Mouse (Mus musculus) intestine, embryonic 16.5 days (tissue): Measurements from ENCODE around the gene Gm49661. TPM values are rescaled to one million over a fixed set of nuclear protein-coding genes. Genes with fewer than 3 reads are reported as not detected.

Source experiments
- ATAC-seq: fragments of 200-750 bp; cut with Nextera tagmentation; 2 replicates; pipeline ENCODE4 v1.8.0; 2017; ENCODE audit warnings: moderate TSS enrichment, moderate library complexity
- H3K27ac ChIP-seq: fragments of 300-500 bp; sonication (generic); 2 replicates; pipeline ENCODE4 v1.5.1; 2014; ENCODE audit warnings: mild to moderate bottlenecking, low read length
- H3K27me3 ChIP-seq: fragments of 300-500 bp; sonication (generic); replicated peaks from 2 replicates; pipeline ENCODE4 v1.6.1; 2014; ENCODE audit warnings: low read length, control low read depth, mixed read lengths; ENCODE audit not compliant: control insufficient read depth, insufficient read depth
- H3K36me3 ChIP-seq: fragments of 300-500 bp; sonication (generic); 2 replicates; pipeline ENCODE4 v1.6.1; 2014; ENCODE audit warnings: low read length, control low read depth; ENCODE audit not compliant: control insufficient read depth, insufficient read depth
- H3K4me1 ChIP-seq: fragments of 300-500 bp; sonication (generic); 2 replicates; pipeline ENCODE4 v1.6.1; 2014; ENCODE audit warnings: low read length, control low read depth, mixed read lengths; ENCODE audit not compliant: control insufficient read depth, insufficient read depth
- H3K4me2 ChIP-seq: fragments of 300-500 bp; sonication (generic); 2 replicates; pipeline ENCODE4 v1.6.1; 2014; ENCODE audit warnings: low read depth, low read length, control low read depth
- H3K4me3 ChIP-seq: fragments of 300-500 bp; sonication (generic); 2 replicates; pipeline ENCODE4 v1.5.1; 2014; ENCODE audit warnings: mild to moderate bottlenecking, low read length
- H3K9ac ChIP-seq: fragments of 300-500 bp; sonication (generic); 2 replicates; pipeline ENCODE4 v1.6.1; 2014; ENCODE audit warnings: low read depth, low read length
- H3K9me3 ChIP-seq: fragments of 300-500 bp; sonication (generic); 2 replicates; pipeline ENCODE4 v1.6.1; 2016; ENCODE audit warnings: low read length, control low read depth; ENCODE audit not compliant: control insufficient read depth
- WGBS: fragments of 180-500 bp; shearing (Covaris S2); extraction: QIAGEN DNeasy Blood & Tissue Kit; methylation state at CpG from one replicate; pipeline ENCODE4 v1.1.7; 2014; 5-methylcytosine and 5-hydroxymethylcytosine counted together
- polyA plus RNA-seq: library from polyadenylated mRNA; unstranded; fragments of >200 nt; fragmentation: Nextera tagmentation; extraction: Ambion mirVana; gene quantifications from 2 replicates; pipeline ENCODE4 v1.2.1, GENCODE M21; 2015

Gm49661 gene
- polyA plus RNA-seq, 1 experiment from 2014 or later: not detected

GRCm38 (mm10) chr8:84944478-84945160 lies 24.6 kb downstream of the Gm49661 start:
- no peak overlapping the region for H3K9ac ChIP-seq
- peak overlapping the region; percentile 15; the same call in 1 of the 2 replicates for H3K4me3 ChIP-seq
- peak; percentile 73 for ATAC-seq
- peak overlapping the region; percentile 35 for H3K4me2 ChIP-seq
- H3K9me3 ChIP-seq: no peaks in the 10 kb centered on the region
- H3K27me3 ChIP-seq: peaks cover 48% of the 10 kb centered on the region
- peaks cover 13% of the 10 kb centered on the region for H3K4me1 ChIP-seq
- 4% methylated on average over 26 of the region's 26 CpGs for WGBS
- H3K36me3 ChIP-seq: no peaks in the 10 kb centered on the region
- no peak overlapping the region for H3K27ac ChIP-seq

GRCm38 (mm10) chr8:84943699-84944098 lies 25.5 kb downstream of the Gm49661 start:
- Histone ChIP-seq H3K4me3 (no peak overlapping the region), H3K9me3 (no peaks in the 10 kb centered on the region), H3K27ac (no peak overlapping the region), H3K27me3 (peaks cover 48% of the 10 kb centered on the region), H3K36me3 (no peaks in the 10 kb centered on the region), H3K9ac (no peak overlapping the region), H3K4me2 (no peak overlapping the region), H3K4me1 (peaks cover 13% of the 10 kb centered on the region)
- 24% methylated on average over 4 of the region's 4 CpGs for WGBS
- ATAC-seq: no peak

GRCm38 (mm10) chr8:84937620-84938485 lies 31.4 kb downstream of the Gm49661 start:
- peak overlapping the region; percentile 86; the same call in 1 of the 2 replicates for H3K4me2 ChIP-seq
- no peaks in the 10 kb centered on the region for H3K9me3 ChIP-seq
- peaks cover 9% of the 10 kb centered on the region; the same call in 1 of the 2 replicates for H3K4me1 ChIP-seq
- no peaks in the 10 kb centered on the region for H3K36me3 ChIP-seq
- 67% methylated on average over 13 of the region's 13 CpGs for WGBS
- H3K27me3 ChIP-seq: peaks cover 45% of the 10 kb centered on the region
- H3K27ac ChIP-seq: no peak overlapping the region
- no peak for ATAC-seq
- peak overlapping the region; percentile 53; the same call in 1 of the 2 replicates for H3K4me3 ChIP-seq
- no peak overlapping the region for H3K9ac ChIP-seq

- Histone ChIP-seq H3K27ac (no peak within 1 kb of the TSS), H3K4me3 (peak within 1 kb of the TSS; percentile 53), H3K27me3 (peaks cover 47% of the 10 kb centered on the region), H3K4me2 (peak within 1 kb of the TSS; percentile 86), H3K9ac (peak within 1 kb of the TSS; percentile 58), H3K9me3 (no peaks in the 10 kb centered on the region), H3K36me3 (no peaks in the 10 kb centered on the region), H3K4me1 (peaks cover 9% of the 10 kb centered on the region; the same call in 1 of the 2 replicates)
- under 1% methylated on average over 46 of the region's 50 CpGs for WGBS
- peak; percentile 65 for ATAC-seq
Observed at GRCm38 (mm10) chr8:84936962-84937546, 32.2 kb downstream of the Gm49661 start, which contains the start of gene Mast1. Gene Mast1 (minus strand): TSS chr8:84937359.

- Histone ChIP-seq H3K4me3 (peak overlapping the region; percentile 53), H3K27ac (no peak overlapping the region), H3K9ac (peak overlapping the region; percentile 58; the same call in 1 of the 2 replicates), H3K9me3 (no peaks in the 10 kb centered on the region), H3K27me3 (peaks cover 49% of the 10 kb centered on the region), H3K36me3 (no peaks in the 10 kb centered on the region), H3K4me1 (peaks cover 9% of the 10 kb centered on the region; the same call in 1 of the 2 replicates), H3K4me2 (peak overlapping the region; percentile 86)
- 24% methylated on average over 23 of the region's 23 CpGs for WGBS
- peak; percentile 21 for ATAC-seq
Observed at GRCm38 (mm10) chr8:84936041-84936961, 32.9 kb downstream of the Gm49661 start.

GRCm38 (mm10) chr8:84935489-84935888 lies 33.7 kb downstream of the Gm49661 start:
- Histone ChIP-seq H3K27me3 (peaks cover 54% of the 10 kb centered on the region), H3K27ac (no peak overlapping the region), H3K4me2 (no peak overlapping the region), H3K9me3 (no peaks in the 10 kb centered on the region), H3K4me3 (no peak overlapping the region), H3K4me1 (peaks cover 9% of the 10 kb centered on the region; the same call in 1 of the 2 replicates), H3K9ac (no peak overlapping the region), H3K36me3 (no peaks in the 10 kb centered on the region)
- WGBS: 8% methylated on average over 14 of the region's 14 CpGs
- ATAC-seq: 0 out of 2 replicates have a peak, but pooled peaks have one; percentile 24

- Histone ChIP-seq H3K27me3 (peaks cover 61% of the 10 kb centered on the region), H3K9ac (no peak overlapping the region), H3K36me3 (no peaks in the 10 kb centered on the region), H3K4me2 (no peak overlapping the region), H3K4me1 (peaks cover 9% of the 10 kb centered on the region; the same call in 1 of the 2 replicates), H3K4me3 (no peak overlapping the region; the same call in 1 of the 2 replicates), H3K9me3 (no peaks in the 10 kb centered on the region), H3K27ac (no peak overlapping the region)
- peak; percentile 31; the same call in 1 of the 2 replicates for ATAC-seq
- 1% methylated on average over 15 of the region's 15 CpGs for WGBS
Observed at GRCm38 (mm10) chr8:84934860-84935259, 34.4 kb downstream of the Gm49661 start.

GRCm38 (mm10) chr8:84933767-84934559 lies 35.3 kb downstream of the Gm49661 start:
- ATAC-seq: no peak
- Histone ChIP-seq H3K36me3 (no peaks in the 10 kb centered on the region), H3K9me3 (no peaks in the 10 kb centered on the region), H3K4me1 (peaks cover 12% of the 10 kb centered on the region), H3K27me3 (peaks cover 68% of the 10 kb centered on the region), H3K4me2 (no peak overlapping the region), H3K27ac (no peak overlapping the region), H3K9ac (no peak overlapping the region), H3K4me3 (no peak overlapping the region)
- 81% methylated on average over 16 of the region's 16 CpGs for WGBS
